Mouse (Mus musculus) kidney, adult 11 months (tissue): ENCODE data around the gene Ppfibp2.

Experiments used
- DNase-seq: peaks from one replicate; pipeline ENCODE4 v3.0.0; 2022

Ppfibp2 gene

GRCm38 (mm10) chr7:107594857-107595402 is at the start of gene Ppfibp2:
Gene Ppfibp2 (plus strand): TSS chr7:107595207.
- peak; percentile 98 for DNase-seq

- DNase-seq, result no peak
These were observed 47.1 kb upstream of the Ppfibp2 start for GRCm38 (mm10) chr7:107547872-107548271.

- no peak for DNase-seq
These were observed 41.5 kb upstream of the Ppfibp2 start for GRCm38 (mm10) chr7:107553461-107553860.

- no peak for DNase-seq
These were observed 39.1 kb upstream of the Ppfibp2 start for GRCm38 (mm10) chr7:107555906-107556305.

- no peak for DNase-seq
These were observed 34.3 kb upstream of the Ppfibp2 start for GRCm38 (mm10) chr7:107560675-107561074.

- no peak for DNase-seq
These were observed 33.4 kb upstream of the Ppfibp2 start for GRCm38 (mm10) chr7:107561584-107561983.

GRCm38 (mm10) chr7:107563727-107564126 is 31.3 kb upstream of the Ppfibp2 start:
- DNase-seq, result no peak

GRCm38 (mm10) chr7:107567261-107567671 is 27.7 kb upstream of the Ppfibp2 start, which contains the start of gene Olfml1:
Gene Olfml1 (plus strand): TSS chr7:107567446.
- peak; percentile 50 for DNase-seq

- DNase-seq, result no peak
These were observed 27.3 kb upstream of the Ppfibp2 start for GRCm38 (mm10) chr7:107567674-107568073.

- DNase-seq, result no peak
These were observed 26.0 kb upstream of the Ppfibp2 start for GRCm38 (mm10) chr7:107568971-107569370.

- DNase-seq, result no peak
These were observed 21.2 kb upstream of the Ppfibp2 start for GRCm38 (mm10) chr7:107573856-107574255.

GRCm38 (mm10) chr7:107574276-107574675 is 20.7 kb upstream of the Ppfibp2 start:
- peak; percentile 4 for DNase-seq

GRCm38 (mm10) chr7:107592641-107593040 is 2.4 kb upstream of the Ppfibp2 start:
- peak; percentile 6 for DNase-seq

- DNase-seq, result no peak
These were observed 1.1 kb upstream of the Ppfibp2 start for GRCm38 (mm10) chr7:107593904-107594303.

GRCm38 (mm10) chr7:107594325-107594856 is 616 bp upstream of the Ppfibp2 start:
- peak; percentile 68 for DNase-seq

- no peak for DNase-seq
These were observed 419 bp downstream of the Ppfibp2 start for GRCm38 (mm10) chr7:107595426-107595825.

- peak; percentile 36 for DNase-seq
These were observed 1.7 kb downstream of the Ppfibp2 start for GRCm38 (mm10) chr7:107596753-107597152.

GRCm38 (mm10) chr7:107597956-107598355 is 2.9 kb downstream of the Ppfibp2 start:
- DNase-seq, result no peak

GRCm38 (mm10) chr7:107600651-107601050 is 5.6 kb downstream of the Ppfibp2 start:
- DNase-seq, result peak; percentile 73

- DNase-seq, result peak; percentile 9
These were observed 7.5 kb downstream of the Ppfibp2 start for GRCm38 (mm10) chr7:107602505-107602904.

GRCm38 (mm10) chr7:107602913-107603312 is 7.9 kb downstream of the Ppfibp2 start:
- no peak for DNase-seq

GRCm38 (mm10) chr7:107607766-107608165 is 12.8 kb downstream of the Ppfibp2 start:
- DNase-seq, result no peak

- DNase-seq, result no peak
These were observed 14.7 kb downstream of the Ppfibp2 start for GRCm38 (mm10) chr7:107609622-107610255.

- no peak for DNase-seq
These were observed 15.9 kb downstream of the Ppfibp2 start for GRCm38 (mm10) chr7:107610880-107611279.
